Mouse (Mus musculus) lung, embryonic 16.5 days (tissue): ENCODE data around the gene Tmem255b. TPM values are rescaled to one million over a fixed set of nuclear protein-coding genes. Genes with fewer than 3 reads are reported as not detected.

Source experiments
- ATAC-seq: fragments of 200-750 bp; cut with Nextera tagmentation; 2 replicates; pipeline ENCODE4 v1.8.0; 2017; ENCODE audit warnings: low read depth, mild to moderate bottlenecking, moderate library complexity
- H3K27ac ChIP-seq: fragments of 300-500 bp; sonication (generic); 2 replicates; pipeline ENCODE4 v1.5.1; 2014; ENCODE audit warnings: mild to moderate bottlenecking, control low read depth, low read length
- H3K27me3 ChIP-seq: fragments of 300-500 bp; sonication (generic); 2 replicates; pipeline ENCODE4 v1.6.1; 2014; ENCODE audit warnings: low read depth, low read length, mixed read lengths; ENCODE audit not compliant: control insufficient read depth, insufficient read depth
- H3K36me3 ChIP-seq: fragments of 300-500 bp; sonication (generic); 2 replicates; pipeline ENCODE4 v1.6.1; 2014; ENCODE audit warnings: low read length; ENCODE audit not compliant: control insufficient read depth, insufficient read depth
- H3K4me1 ChIP-seq: fragments of 300-500 bp; sonication (generic); replicated peaks from 2 replicates; pipeline ENCODE4 v1.6.1; 2014; ENCODE audit warnings: low read length, mixed read lengths; ENCODE audit not compliant: control insufficient read depth, insufficient read depth
- H3K4me2 ChIP-seq: fragments of 300-500 bp; sonication (generic); 2 replicates; pipeline ENCODE4 v1.6.1; 2014; ENCODE audit warnings: low read depth, low read length, control low read depth
- H3K4me3 ChIP-seq: fragments of 300-500 bp; sonication (generic); 2 replicates; pipeline ENCODE4 v1.5.1; 2014; ENCODE audit warnings: mild to moderate bottlenecking, low read length, control low read depth
- H3K9ac ChIP-seq: fragments of 300-500 bp; sonication (generic); 2 replicates; pipeline ENCODE4 v1.6.1; 2014; ENCODE audit warnings: low read length, control low read depth
- H3K9me3 ChIP-seq: fragments of 300-500 bp; sonication (generic); 2 replicates; pipeline ENCODE4 v1.6.1; 2016; ENCODE audit warnings: low read length; ENCODE audit not compliant: control insufficient read depth
- WGBS: fragments of 180-500 bp; shearing (Covaris S2); extraction: QIAGEN DNeasy Blood & Tissue Kit; methylation state at CpG from one replicate; pipeline ENCODE4 v1.1.7; 2014; 5-methylcytosine and 5-hydroxymethylcytosine counted together
- polyA plus RNA-seq: library from polyadenylated mRNA; unstranded; fragments of >200 nt; fragmentation: Nextera tagmentation; extraction: Ambion mirVana; gene quantifications from 2 replicates; pipeline ENCODE4 v1.2.1, GENCODE M21; 2015

The Tmem255b gene
- 0.70 and 1.1 TPM in 2 replicates for polyA plus RNA-seq

GRCm38 (mm10) chr8:13434889-13435288 lies at the start of gene Tmem255b:
Gene Tmem255b, plus strand, starts transcription at chr8:13435189.
- ATAC-seq: no peak
- Histone ChIP-seq H3K27ac (no peak within 1 kb of the TSS), H3K4me2 (no peak within 1 kb of the TSS), H3K4me1 (no peaks in the 10 kb centered on the region), H3K27me3 (peaks cover 17% of the 10 kb centered on the region), H3K9ac (no peak within 1 kb of the TSS), H3K9me3 (no peaks in the 10 kb centered on the region), H3K4me3 (no peak within 1 kb of the TSS), H3K36me3 (no peaks in the 10 kb centered on the region)
- WGBS: 19% methylated on average over 10 of the region's 10 CpGs

GRCm38 (mm10) chr8:13386366-13386765 lies 48.6 kb upstream of the Tmem255b start:
- H3K36me3 ChIP-seq: no peaks in the 10 kb centered on the region
- no peak overlapping the region for H3K27ac ChIP-seq
- no peaks in the 10 kb centered on the region for H3K4me1 ChIP-seq
- no peak overlapping the region for H3K4me3 ChIP-seq
- H3K9me3 ChIP-seq: no peaks in the 10 kb centered on the region
- no peaks in the 10 kb centered on the region for H3K27me3 ChIP-seq
- H3K4me2 ChIP-seq: no peak overlapping the region
- H3K9ac ChIP-seq: no peak overlapping the region
- no peak for ATAC-seq
- 63% methylated on average over 13 of the region's 13 CpGs for WGBS

DNA sequence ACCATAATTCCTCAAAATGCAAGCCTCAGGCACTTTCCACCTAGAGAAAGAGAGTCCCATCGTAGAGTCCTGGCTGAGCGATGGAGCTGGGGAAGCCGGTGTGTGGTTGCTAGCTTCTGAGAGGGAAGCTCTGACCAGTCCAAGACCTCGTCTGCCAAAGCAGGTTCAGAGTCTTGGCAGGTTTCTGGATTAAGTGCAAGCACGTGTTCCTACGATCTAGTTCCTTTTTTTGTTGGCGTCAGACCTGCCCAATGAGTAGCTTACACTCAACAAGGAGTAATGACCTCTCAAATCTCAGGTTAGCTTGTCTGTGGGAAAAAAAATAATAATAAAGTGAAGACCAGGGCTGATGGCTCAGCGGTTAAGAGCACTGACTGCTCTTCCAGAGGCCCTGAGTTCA lies 47.3 kb upstream of the Tmem255b start:
- no peak for ATAC-seq

DNA sequence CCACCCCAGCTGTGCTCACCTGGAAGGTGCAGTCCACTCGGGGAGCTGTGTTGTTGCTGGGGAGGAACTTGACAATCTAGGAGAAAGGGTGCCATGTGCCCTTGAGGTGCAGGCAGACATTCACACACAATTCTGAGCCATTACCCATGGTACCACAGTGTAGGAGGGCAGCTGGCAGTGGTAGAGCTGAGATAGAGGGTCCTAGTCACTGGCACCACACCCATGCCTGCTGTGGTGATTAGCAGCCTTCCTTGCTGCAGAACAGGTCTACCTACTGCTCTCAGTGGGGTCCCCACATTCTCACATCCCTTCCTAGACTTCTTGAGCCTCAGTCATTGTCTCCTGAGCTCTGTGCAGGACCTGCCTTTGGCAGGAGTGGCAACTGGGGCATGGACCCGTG lies 46.2 kb upstream of the Tmem255b start:
- 72% methylated on average over 2 of the region's 2 CpGs for WGBS
- Histone ChIP-seq H3K4me2 (no peak overlapping the region), H3K4me1 (no peaks in the 10 kb centered on the region), H3K27me3 (no peaks in the 10 kb centered on the region), H3K9me3 (no peaks in the 10 kb centered on the region), H3K36me3 (no peaks in the 10 kb centered on the region), H3K9ac (no peak overlapping the region), H3K27ac (no peak overlapping the region), H3K4me3 (no peak overlapping the region)
- no peak for ATAC-seq

More for the DNA sequence above, 47.3 kb upstream of the Tmem255b start:
- 76% methylated on average over 8 of the region's 8 CpGs for whole genome bisulfite sequencing
- Histone ChIP-seq H3K9ac (no peak overlapping the region), H3K36me3 (no peaks in the 10 kb centered on the region), H3K4me2 (no peak overlapping the region), H3K27ac (no peak overlapping the region), H3K4me3 (no peak overlapping the region), H3K9me3 (no peaks in the 10 kb centered on the region), H3K27me3 (no peaks in the 10 kb centered on the region), H3K4me1 (no peaks in the 10 kb centered on the region)

DNA sequence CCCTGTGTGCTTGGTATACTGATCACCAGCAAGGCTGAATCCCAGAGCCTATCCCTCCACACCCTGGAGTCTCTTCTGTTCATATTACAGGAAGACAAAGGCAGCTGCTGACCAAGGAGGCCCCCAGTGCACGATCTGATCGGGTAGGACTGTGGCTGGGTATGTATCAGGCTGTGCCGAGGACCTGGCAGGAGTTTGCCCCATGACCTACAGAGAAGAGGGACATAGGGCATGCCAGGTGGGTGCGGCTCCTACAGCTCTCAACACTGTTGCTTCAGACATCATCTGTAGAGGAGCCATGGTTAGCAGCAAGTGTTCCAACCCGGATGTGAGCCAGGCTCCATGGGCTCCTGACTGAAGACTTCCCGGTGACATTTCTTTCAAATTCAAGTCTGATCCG lies 41.1 kb upstream of the Tmem255b start:
- no peak for ATAC-seq
- WGBS: 86% methylated on average over 7 of the region's 7 CpGs
- Histone ChIP-seq H3K4me2 (no peak overlapping the region), H3K4me1 (no peaks in the 10 kb centered on the region), H3K4me3 (no peak overlapping the region), H3K9ac (no peak overlapping the region), H3K9me3 (no peaks in the 10 kb centered on the region), H3K36me3 (no peaks in the 10 kb centered on the region), H3K27me3 (no peaks in the 10 kb centered on the region), H3K27ac (no peak overlapping the region)

DNA sequence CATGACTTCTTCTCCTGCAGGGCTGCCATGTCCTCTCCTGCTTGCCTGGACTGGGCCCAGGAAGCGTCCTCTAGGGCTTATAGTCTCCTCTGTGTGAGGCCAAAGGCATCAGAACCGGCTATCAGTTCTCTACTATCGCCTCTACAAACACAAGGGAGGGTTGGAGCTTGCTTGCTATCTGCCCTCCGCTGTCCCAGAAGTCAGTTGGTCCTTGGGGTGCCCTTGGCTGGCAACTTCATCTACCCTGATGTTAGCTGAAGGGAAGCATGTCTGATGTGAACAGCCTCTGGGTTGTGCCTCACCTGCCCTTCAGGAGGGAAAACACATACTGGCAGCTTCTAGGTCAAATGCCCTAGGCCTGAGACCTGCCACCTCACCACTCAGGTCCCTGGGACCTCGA lies 38.3 kb upstream of the Tmem255b start, which contains the start of gene Atp4b:
Gene Atp4b (minus strand): TSS at position 101 of the 400 bp plus-strand sequence.
- WGBS: 74% methylated on average over 5 of the region's 5 CpGs

GRCm38 (mm10) chr8:13403517-13403916 lies 31.5 kb upstream of the Tmem255b start:
- no peak overlapping the region for H3K4me2 ChIP-seq
- WGBS: 37% methylated on average over 6 of the region's 6 CpGs
- no peak for ATAC-seq
- H3K4me3 ChIP-seq: no peak overlapping the region
- H3K27me3 ChIP-seq: no peaks in the 10 kb centered on the region
- H3K4me1 ChIP-seq: no peaks in the 10 kb centered on the region
- H3K27ac ChIP-seq: no peak overlapping the region
- H3K36me3 ChIP-seq: no peaks in the 10 kb centered on the region
- no peak overlapping the region for H3K9ac ChIP-seq
- H3K9me3 ChIP-seq: no peaks in the 10 kb centered on the region

More for the DNA sequence above, 38.3 kb upstream of the Tmem255b start, which contains the start of gene Atp4b:
- no peaks in the 10 kb centered on the region for H3K4me1 ChIP-seq
- H3K9ac ChIP-seq: no peak within 1 kb of the TSS
- no peaks in the 10 kb centered on the region for H3K27me3 ChIP-seq
- H3K9me3 ChIP-seq: no peaks in the 10 kb centered on the region
- no peak for ATAC-seq
- no peak within 1 kb of the TSS for H3K4me3 ChIP-seq
- H3K27ac ChIP-seq: no peak within 1 kb of the TSS
- H3K4me2 ChIP-seq: no peak within 1 kb of the TSS
- no peaks in the 10 kb centered on the region for H3K36me3 ChIP-seq

- no peak within 1 kb of the TSS for H3K4me2 ChIP-seq
- no peaks in the 10 kb centered on the region for H3K4me1 ChIP-seq
- no peaks in the 10 kb centered on the region for H3K27me3 ChIP-seq
- H3K9ac ChIP-seq: no peak within 1 kb of the TSS
- no peak within 1 kb of the TSS for H3K27ac ChIP-seq
- no peaks in the 10 kb centered on the region for H3K9me3 ChIP-seq
- H3K36me3 ChIP-seq: no peaks in the 10 kb centered on the region
- ATAC-seq: no peak
- WGBS: 76% methylated on average over 5 of the region's 5 CpGs
- no peak within 1 kb of the TSS for H3K4me3 ChIP-seq
Measured at GRCm38 (mm10) chr8:13404666-13405131, 30.3 kb upstream of the Tmem255b start, which contains the start of gene Grk1. Gene Grk1, plus strand, starts transcription at chr8:13405081.

GRCm38 (mm10) chr8:13406011-13406410 lies 29.0 kb upstream of the Tmem255b start:
- Histone ChIP-seq H3K9ac (no peak overlapping the region), H3K27me3 (no peaks in the 10 kb centered on the region), H3K4me1 (no peaks in the 10 kb centered on the region), H3K4me2 (no peak overlapping the region), H3K4me3 (no peak overlapping the region), H3K9me3 (no peaks in the 10 kb centered on the region), H3K36me3 (no peaks in the 10 kb centered on the region), H3K27ac (no peak overlapping the region)
- no peak for ATAC-seq
- WGBS: 80% methylated on average over 5 of the region's 5 CpGs

- no peak overlapping the region for H3K9ac ChIP-seq
- H3K4me1 ChIP-seq: no peaks in the 10 kb centered on the region
- H3K27ac ChIP-seq: no peak overlapping the region
- H3K9me3 ChIP-seq: no peaks in the 10 kb centered on the region
- H3K4me3 ChIP-seq: no peak overlapping the region
- no peak overlapping the region for H3K4me2 ChIP-seq
- WGBS: 27% methylated on average over 6 of the region's 6 CpGs
- ATAC-seq: no peak
- H3K27me3 ChIP-seq: no peaks in the 10 kb centered on the region
- H3K36me3 ChIP-seq: no peaks in the 10 kb centered on the region
Measured at GRCm38 (mm10) chr8:13411597-13411996, 23.4 kb upstream of the Tmem255b start.
